Mouse (Mus musculus): ENCODE measurements around the gene Tcta.

Tcta gene

DNA sequence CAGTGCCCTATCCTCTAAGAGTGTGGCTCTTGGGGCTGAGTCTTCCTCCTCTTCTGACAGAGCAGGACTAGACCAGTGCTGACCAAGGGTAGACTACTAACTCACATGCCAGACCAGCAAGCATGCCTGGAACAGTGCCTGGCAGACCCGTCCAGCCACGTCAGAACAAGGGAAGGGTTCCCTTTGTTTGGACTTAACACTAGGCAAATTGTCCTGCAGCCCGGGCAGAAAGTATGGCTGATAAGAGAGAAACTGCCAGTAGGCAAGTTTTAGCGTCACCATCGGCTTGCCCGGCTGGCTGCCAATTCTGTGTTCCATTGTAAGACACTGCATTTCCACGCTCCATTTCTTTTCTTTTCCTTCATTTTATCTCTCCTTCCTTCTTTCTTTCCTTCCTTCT, 38.3 kb downstream of the Tcta start:
- DNase-seq, result no peak

DNA sequence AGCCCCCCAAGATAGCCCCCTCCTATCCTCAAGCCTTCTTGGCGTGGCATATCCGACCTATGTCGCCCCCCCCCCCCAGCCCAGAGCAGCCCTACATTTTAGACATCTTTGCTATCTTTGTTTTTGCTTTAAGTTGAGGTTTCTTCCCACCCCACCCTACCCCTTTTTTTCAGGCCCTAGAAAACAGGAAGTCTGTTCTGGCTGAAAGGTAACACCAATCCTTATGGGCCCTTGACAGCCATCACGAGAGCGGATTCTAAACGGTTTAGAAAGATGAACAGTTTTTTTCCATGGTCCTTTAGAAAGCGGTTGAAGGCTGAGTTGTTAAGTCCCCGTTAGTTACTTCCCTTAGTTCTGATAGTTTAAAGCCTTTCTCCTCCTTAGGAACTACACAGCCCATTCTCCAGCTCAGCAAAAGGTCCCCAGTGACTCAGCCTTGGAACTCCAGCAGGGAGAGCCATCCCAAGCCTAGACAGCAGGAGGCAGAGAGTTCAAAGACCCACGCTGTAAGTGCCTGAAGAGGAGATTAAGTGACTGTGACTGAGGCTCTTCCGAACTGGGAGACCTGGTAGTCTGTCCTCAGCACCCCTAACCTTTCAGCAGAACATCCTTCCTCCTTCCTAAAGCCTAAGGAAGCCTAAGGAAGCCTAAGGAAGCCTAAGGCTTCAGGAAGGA, 39.6 kb downstream of the Tcta start:
- DNase-seq, result no peak

DNA sequence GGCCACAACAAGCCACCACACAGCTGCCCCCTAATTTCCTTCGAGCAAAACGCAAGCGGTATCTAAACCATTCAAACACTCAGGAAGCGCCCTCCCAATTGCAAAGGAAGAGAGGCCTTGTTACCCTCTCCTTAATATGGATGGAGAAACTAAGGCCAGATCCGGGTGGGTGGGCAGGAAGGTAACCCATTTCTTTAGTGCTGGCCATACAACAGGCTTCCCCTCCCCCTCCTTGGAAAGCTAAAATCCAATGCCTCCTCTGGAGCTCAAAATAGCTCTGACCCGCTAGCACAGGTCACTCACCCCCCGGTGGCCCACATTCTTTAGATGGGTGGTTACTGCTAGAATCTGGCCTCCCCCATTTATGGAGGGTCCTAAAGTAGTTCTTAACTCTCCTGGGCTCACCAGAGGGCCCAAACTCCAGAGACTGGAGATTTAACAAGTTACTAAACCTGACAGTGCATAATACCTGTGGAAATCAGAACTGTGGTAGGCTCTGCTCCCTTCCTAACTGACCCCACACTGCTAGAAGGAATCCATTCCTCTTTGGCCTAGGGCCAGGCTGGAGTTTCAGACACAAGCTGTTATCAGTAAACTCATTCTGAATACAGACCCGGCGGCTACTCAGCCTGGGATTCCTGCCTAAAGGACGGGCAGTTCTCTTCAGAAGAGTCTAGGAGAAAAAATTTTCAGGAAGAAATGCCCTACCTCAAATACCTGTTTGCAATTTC, 41.6 kb downstream of the Tcta start:
- DNase-seq, result peak; percentile 74

DNA sequence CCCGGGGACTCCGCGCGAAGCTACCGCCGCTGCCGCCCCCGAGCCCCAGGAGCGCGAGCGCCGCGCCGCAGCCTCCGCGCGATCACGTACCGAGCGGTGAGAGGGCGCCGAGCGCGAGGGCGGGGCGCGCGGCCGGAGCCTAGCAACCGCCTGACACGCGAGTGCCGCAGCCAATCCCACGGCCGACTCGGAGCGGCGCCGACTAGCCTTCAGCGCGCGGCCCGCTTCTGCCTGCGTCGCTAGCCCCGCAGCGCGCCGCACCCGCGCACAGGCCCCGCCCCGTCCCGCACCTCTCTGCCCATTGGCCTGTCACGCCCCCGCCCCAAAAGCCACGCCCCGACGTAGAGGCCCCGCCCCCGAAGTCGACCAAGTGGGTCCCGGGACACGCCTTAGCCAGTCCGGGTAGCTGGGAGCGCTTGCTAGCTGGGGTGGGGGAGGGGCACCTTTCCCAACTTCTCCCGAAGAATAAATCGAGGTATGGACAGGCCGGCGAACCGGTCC, 42.2 kb downstream of the Tcta start, which contains the start of gene Dag1:
Dag1 (minus strand) TSS at position 269 of the 501 bp plus-strand sequence.
- DNase-seq, result peak; percentile 100

DNA sequence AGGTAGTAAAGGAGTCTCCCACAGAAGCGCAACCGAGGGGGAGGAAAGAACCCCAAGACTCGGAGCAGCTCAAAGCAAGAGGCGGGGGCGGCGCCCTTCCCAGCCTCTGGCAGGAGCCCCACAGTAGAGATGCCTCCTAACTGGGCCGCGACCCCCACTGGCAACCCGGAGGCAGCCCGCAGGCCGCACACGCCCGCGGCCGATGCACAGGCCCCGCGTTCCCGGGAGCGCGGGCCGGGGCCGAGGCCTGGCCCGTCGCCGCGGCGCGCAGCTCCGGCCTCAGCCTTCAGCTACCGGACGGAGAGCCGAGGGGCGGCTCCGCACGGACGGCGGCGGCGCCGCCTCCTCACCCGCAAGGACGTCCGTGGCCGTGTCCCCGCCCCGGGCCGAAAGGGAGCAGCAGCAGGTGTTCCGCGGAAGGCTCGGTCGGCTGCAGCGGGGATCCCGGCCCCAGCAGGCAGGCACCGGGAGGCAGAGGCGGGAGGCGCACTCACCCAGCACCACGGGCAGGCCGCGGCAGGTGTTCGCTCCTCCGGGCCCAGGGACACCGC, 42.8 kb downstream of the Tcta start:
- DNase-seq, result no peak

DNA sequence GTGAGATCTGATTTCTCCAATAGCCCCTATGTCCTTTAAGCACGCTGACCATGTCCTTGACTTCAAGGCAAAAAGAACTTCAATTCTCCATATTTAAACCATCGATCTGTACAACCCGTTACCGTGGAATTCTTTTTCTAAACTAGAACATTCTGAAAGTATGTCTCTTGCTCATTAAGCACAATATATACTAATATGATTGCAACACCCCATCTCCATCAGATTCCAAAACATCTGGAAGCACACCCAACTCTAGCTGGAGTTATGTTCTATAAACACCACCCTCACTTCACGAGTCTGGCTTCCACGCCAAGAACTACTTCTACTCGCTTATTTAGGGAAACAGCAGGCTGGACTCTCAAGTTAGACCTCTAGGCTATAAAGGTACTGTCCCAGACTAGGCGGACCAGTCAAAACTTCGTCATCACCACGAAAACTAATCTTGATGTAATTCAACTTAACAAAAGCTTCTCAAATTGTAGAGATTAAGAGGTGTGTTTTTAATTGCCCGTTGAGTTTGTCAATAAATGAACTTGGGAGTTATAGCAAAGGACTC, 43.4 kb downstream of the Tcta start:
- DNase-seq, result no peak

DNA sequence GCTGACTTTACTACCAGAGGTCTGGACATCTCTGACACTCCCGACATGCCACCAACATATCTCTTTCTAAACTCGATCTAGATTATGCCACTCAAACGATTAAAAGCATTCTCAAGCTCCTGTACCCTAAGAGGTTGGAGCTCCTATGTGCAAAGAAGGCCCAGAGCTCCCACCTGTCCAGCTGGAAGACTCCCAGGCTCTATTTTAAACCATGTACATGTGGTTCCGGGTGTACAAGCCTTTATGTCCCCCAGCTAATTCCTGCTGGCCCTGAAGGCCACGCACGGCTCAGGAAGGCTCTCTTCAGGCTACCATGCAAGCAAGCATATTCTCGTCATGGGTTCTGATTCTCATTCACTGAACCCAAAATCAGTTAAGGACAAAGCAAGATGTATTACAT, 44.1 kb downstream of the Tcta start:
- DNase-seq, result no peak

DNA sequence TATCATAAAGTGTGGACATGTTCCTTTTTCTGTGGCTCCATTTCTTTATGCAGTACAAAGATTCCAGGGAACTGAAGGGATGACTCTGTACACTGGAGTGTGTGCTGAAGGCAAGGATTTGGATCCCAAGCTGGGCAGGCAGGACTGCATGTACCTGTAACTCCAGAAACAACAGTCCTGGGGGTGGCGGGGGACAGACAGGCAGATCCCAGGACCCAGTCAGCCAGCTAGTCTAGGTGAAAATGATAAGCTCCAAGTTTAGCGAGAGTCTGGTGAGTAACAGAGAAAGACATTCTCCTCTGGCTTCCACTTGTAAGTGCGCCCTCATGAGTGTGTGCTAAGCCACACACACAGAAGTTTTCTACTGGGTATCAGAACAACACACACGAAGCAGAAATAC, 45.4 kb downstream of the Tcta start:
- no peak for DNase-seq
